ENCODE assay signal across 16 mouse cellular contexts in genomic region chr6:98977806-98978205, GRCm38 (mm10).
"Had no signal": no experiment of that assay in that cellular context is flagged by ENCODE, and none has a peak within 500 bp of the region (broad histone marks: within the 10 kb centered on the region; RNA-seq: fewer than 3 reads in every experiment).

No protein-coding gene starts in this region.

- ATAC-seq: intestine, embryonic 16.5 days; midbrain, embryonic 16.5 days had no signal

- H3K4me1 ChIP-seq: limb, embryonic 10.5 days; lung, embryonic 15.5 days; midbrain, embryonic 12.5 days; neural tube, embryonic 13.5 days had no signal

- H3K4me3 ChIP-seq: layer of hippocampus, adult 2 months; left cerebral cortex, adult 2 months; limb, embryonic 10.5 days; liver, embryonic 15.5 days; lung, embryonic 15.5 days; midbrain, embryonic 12.5 days; neural tube, embryonic 13.5 days had no signal

- DNase-seq: kidney, adult 9 months; kidney, postnatal 4 days; lung, postnatal 14 days; retina, postnatal 1 day; right cerebral cortex, postnatal 14 days; thymus, postnatal 36 days had no signal

- H3K27ac ChIP-seq: kidney, postnatal 0 days; layer of hippocampus, adult 2 months; left cerebral cortex, adult 2 months; limb, embryonic 10.5 days; liver, embryonic 15.5 days; lung, embryonic 15.5 days; midbrain, embryonic 12.5 days; neural tube, embryonic 13.5 days had no signal
